Mouse (Mus musculus) olfactory bulb, adult 2 months (tissue): ENCODE results near the gene Cabp4.

Source experiments
- CTCF ChIP-seq: fragments of 200-500 bp; IDR thresholded peaks from 2 replicates; pipeline ENCODE4 v1.5.1; 2012; ENCODE audit warnings: low read depth, mild to moderate bottlenecking, low read length, moderate library complexity; ENCODE audit not compliant: insufficient read depth
- POLR2A ChIP-seq: fragments of 200-500 bp; IDR thresholded peaks from 2 replicates; pipeline ENCODE4 v1.6.1; 2012; ENCODE audit warnings: mild to moderate bottlenecking, low read depth, low read length, moderate library complexity; ENCODE audit not compliant: insufficient read depth

DNA sequence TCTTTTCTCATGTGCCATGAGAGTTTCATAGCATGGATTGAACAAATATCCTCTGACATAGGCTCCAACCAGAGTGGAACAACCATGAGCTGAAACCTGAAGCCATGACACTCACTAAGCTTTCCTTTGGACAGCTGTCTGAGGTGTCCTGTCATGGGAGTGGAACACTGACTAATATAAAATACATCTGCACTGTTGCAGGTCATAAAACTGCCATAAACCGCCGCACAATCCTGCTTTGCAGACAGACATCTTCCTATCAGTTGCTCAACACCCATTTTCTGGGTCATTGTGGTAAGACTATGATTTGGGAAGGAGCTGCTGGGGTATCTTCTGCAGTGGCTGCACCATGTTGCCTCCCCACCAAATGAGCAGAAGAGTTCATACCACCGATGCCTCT, 51.1 kb downstream of the Cabp4 start:
- no peak for TF ChIP-seq CTCF
- TF ChIP-seq POLR2A: no peak
